8 mouse cellular contexts compared by ENCODE assay signal in genomic region chr9:108573774-108574690, GRCm38 (mm10). TPM values are rescaled to one million over a fixed set of nuclear protein-coding genes. Genes with fewer than 3 reads are reported as not detected.
A peak's percentile ranks its signal among the peaks of the same experiment; 100 is the strongest.
DNase-seq lines count a peak whose midpoint lies in the region; TF ChIP-seq lines count a peak whose summit lies in the region.

No protein-coding gene starts in this region.

- 63% methylated on average over 26 of the region's 26 CpGs for WGBS in kidney, adult 2 months

- TF ChIP-seq CTCF in cortical plate, adult 2 months (IDR thresholded peaks at IDR 0.05; ENCODE audit: extremely low read depth, insufficient read depth, low read length): peak; percentile 36; the same call in 1 of the 2 replicates
- TF ChIP-seq CTCF in kidney, adult 2 months (conservative IDR thresholded peaks at IDR 0.05; ENCODE audit: insufficient read depth, insufficient read length, low read depth, low read length): peak; percentile 62

- peak; percentile 62 to 73 for DNase-seq in adrenal gland, adult (ENCODE audit: inconsistent age in 2 of 2, low spot score in 1 of 2)
- no peak for DNase-seq in adrenal gland, adult 8-10 months
- DNase-seq in right cerebral cortex, postnatal 10 days (ENCODE audit: low spot score in 2 of 2): peak; percentile 60 to 65
- DNase-seq in right cerebral cortex, adult 2 months (ENCODE audit: low spot score in 2 of 2): no peak
- peak; percentile 65 for DNase-seq in kidney, adult 2 months
- peak; percentile 82 for DNase-seq in mesoderm, embryonic 11.5 days (ENCODE audit: low read depth, low spot score)
- DNase-seq in yolk sac, embryonic 10.5 days (ENCODE audit: low spot score): peak; percentile 63

- no peak overlapping the region for H3K4me3 ChIP-seq in cortical plate, adult 2 months (ENCODE audit: insufficient read depth, low read length)
- H3K4me3 ChIP-seq in kidney, adult 2 months (ENCODE audit: insufficient read depth, low read depth, low read length): no peak overlapping the region

- no peak overlapping the region for H3K27ac ChIP-seq in cortical plate, adult 2 months (ENCODE audit: insufficient read depth, low read length)
- no peak overlapping the region for H3K27ac ChIP-seq in kidney, adult 2 months (ENCODE audit: insufficient read depth, low read depth, low read length)

- no peaks in the 10 kb centered on the region; the same call in none of the 2 replicates for H3K4me1 ChIP-seq in cortical plate, adult 2 months (ENCODE audit: control insufficient read depth, insufficient read depth, low read length)
- H3K4me1 ChIP-seq in kidney, adult 2 months (ENCODE audit: control insufficient read depth, insufficient read depth, low read length): peaks cover 6% of the 10 kb centered on the region; the same call in 1 of the 2 replicates

- TF ChIP-seq POLR2A in cortical plate, adult 2 months (IDR thresholded peaks at IDR 0.05; ENCODE audit: extremely low read depth, insufficient read depth, low read length): 0 out of 2 replicates have a peak, but pooled peaks have one; percentile 2
- TF ChIP-seq POLR2A in kidney, adult 2 months (IDR thresholded peaks at IDR 0.05; ENCODE audit: low read depth, low read length): no peak

- no peaks in the 10 kb centered on the region for H3K27me3 ChIP-seq in kidney, adult 2 months (replicated peaks; ENCODE audit: control insufficient read depth, insufficient read depth, low read length)

- no peaks in the 10 kb centered on the region for H3K36me3 ChIP-seq in kidney, adult 2 months (ENCODE audit: control insufficient read depth, insufficient read depth, low read length)

RNA-seq across cellular contexts. Expression of gene Dalrd3, which starts 4.3 kb away (rescaled TPM):
- total RNA-seq in adrenal gland, adult 8-10 months (2022): 10 to 100 TPM; 72.5 to 99.3 (median 83.0) TPM
- 224 and 245 TPM in 2 replicates for polyA plus RNA-seq in cortical plate, adult 2 months (2012; rRNA removed)
- polyA plus RNA-seq in kidney, adult 2 months (2012; rRNA removed): 220 and 295 TPM in 2 replicates

RNA-seq across cellular contexts. Expression of gene Wdr6, which starts 4.5 kb away (rescaled TPM):
- 100 to 1,000 TPM; 115 to 182 (median 165) TPM for total RNA-seq in adrenal gland, adult 8-10 months (2022)
- polyA plus RNA-seq in cortical plate, adult 2 months (2012; rRNA removed): 70.9 and 74.9 TPM in 2 replicates
- polyA plus RNA-seq in kidney, adult 2 months (2012; rRNA removed): 31.0 and 34.4 TPM in 2 replicates

RNA-seq across cellular contexts. Expression of gene Ndufaf3, which starts 6.8 kb away (rescaled TPM):
- total RNA-seq in adrenal gland, adult 8-10 months (2022): 10 to 100 TPM; 60.1 to 76.1 (median 70.8) TPM
- polyA plus RNA-seq in cortical plate, adult 2 months (2012; rRNA removed): 69.6 and 71.9 TPM in 2 replicates
- polyA plus RNA-seq in kidney, adult 2 months (2012; rRNA removed): 64.7 and 74.3 TPM in 2 replicates

RNA-seq across cellular contexts. Expression of gene Impdh2, which starts 13.9 kb away (rescaled TPM):
- total RNA-seq in adrenal gland, adult 8-10 months (2022): 10 to 100 TPM; 59.9 to 88.8 (median 73.5) TPM
- 62.2 and 63.6 TPM in 2 replicates for polyA plus RNA-seq in cortical plate, adult 2 months (2012; rRNA removed)
- 52.3 and 60.0 TPM in 2 replicates for polyA plus RNA-seq in kidney, adult 2 months (2012; rRNA removed)

RNA-seq across cellular contexts. Expression of gene P4htm, which starts 23.4 kb away (rescaled TPM):
- 10 to 100 TPM in 3 of 4 experiments, 1 to 10 TPM in 1; 7.4 to 14.7 (median 11.6) TPM for total RNA-seq in adrenal gland, adult 8-10 months (2022)
- polyA plus RNA-seq in cortical plate, adult 2 months (2012; rRNA removed): 105 and 112 TPM in 2 replicates
- 5.3 and 5.8 TPM in 2 replicates for polyA plus RNA-seq in kidney, adult 2 months (2012; rRNA removed)

Comparison
In these comparisons a context has a peak if more than half of its experiments do, and no peak if none do; other contexts are left out.
1. DNase-seq: peak in adrenal gland, adult (2 of 2), right cerebral cortex, postnatal 10 days (2 of 2), kidney, adult 2 months (single experiment), mesoderm, embryonic 11.5 days (single experiment) and yolk sac, embryonic 10.5 days (single experiment); none in adrenal gland, adult 8-10 months (single experiment) and right cerebral cortex, adult 2 months (0 of 2).